Mouse (Mus musculus) brain, embryonic 18.5 days (tissue): Measurements from ENCODE around the gene Olfr1281.
"Not testable (repeated sequence)": the region's sequence is repeated elsewhere in the genome, so short reads cannot be mapped to it uniquely, and the experiment has no call there.

ENCODE experiments used
- DNase-seq: peaks from one replicate; pipeline ENCODE4 v3.0.0-alpha.2; 2012; ENCODE audit warnings: low read depth, low spot score

Gene Olfr1281

GRCm38 (mm10) chr2:111326220-111326619 is at the start of gene Olfr1281:
Olfr1281 (plus strand) TSS chr2:111326520.
- DNase-seq, result no peak

DNA sequence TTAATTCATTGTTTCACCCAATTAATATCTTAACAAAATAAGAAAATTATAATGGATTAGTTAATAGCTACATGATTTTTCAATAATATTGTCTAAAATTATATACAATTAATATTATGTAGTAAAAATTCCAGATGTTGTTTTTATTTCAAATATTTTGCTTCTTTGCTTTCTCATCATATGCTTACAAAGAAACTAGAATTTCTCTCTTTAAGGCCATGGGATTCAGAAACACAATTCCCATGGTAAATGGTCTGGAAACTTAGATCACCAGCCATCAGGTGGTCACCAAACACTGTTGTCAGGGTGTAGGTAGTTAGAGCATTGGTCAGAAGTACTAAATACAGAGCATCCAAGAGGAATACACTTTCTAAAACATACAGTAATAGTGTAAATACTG is 36.5 kb upstream of the Olfr1281 start, which contains the start of gene Olfr1278:
TSS of gene Olfr1278 (plus strand) at position 301 of the 400 bp plus-strand sequence.
- DNase-seq, result no peak

GRCm38 (mm10) chr2:111298541-111298940 is 27.8 kb upstream of the Olfr1281 start:
- DNase-seq, result no peak

- no peak for DNase-seq
Measured at GRCm38 (mm10) chr2:111300374-111300773, 25.9 kb upstream of the Olfr1281 start, which contains the start of gene Olfr1279. Olfr1279 (plus strand) TSS chr2:111300635.

DNA sequence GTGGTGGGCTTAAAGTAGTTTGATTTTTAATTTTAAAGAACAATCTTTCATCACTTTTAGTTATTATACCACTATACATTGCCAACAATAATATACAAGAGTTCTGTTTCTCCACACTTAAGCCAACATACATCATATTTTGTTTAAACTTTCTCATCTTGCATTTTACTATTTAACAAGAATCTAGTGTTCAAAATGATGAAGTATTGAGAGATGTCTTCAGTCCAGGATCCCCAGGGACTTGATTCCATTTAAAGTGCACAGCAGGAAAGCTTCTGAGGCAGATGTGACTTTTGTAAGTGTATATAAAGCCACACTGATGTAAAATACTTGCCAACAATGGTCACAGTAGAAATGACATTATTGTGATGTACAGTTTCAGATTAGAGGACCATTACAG is 12.6 kb upstream of the Olfr1281 start, which contains the start of gene Olfr1280:
TSS of gene Olfr1280 (plus strand) at position 301 of the 400 bp plus-strand sequence.
- no peak for DNase-seq

- DNase-seq, result not testable (repeated sequence)
Measured at GRCm38 (mm10) chr2:111333721-111334120, 7.4 kb downstream of the Olfr1281 start.

DNA sequence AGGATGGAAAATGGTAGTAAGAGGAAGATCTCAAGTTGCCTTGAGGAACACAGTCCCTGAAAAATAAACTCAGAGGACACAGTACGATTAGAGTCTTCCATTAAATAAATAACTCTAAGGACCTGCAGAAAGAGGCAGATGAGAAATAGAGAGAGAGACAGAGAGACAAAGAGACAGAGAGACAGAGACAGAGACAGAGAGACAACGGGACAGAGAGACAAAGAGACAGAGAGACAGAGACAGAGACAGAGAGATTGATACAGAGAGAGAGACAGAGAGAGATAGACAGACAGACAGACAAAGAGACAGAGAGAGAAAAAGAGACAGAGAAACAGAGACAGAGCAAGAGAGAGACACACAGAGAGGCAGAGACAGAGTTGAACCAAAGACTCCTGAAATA is 9.7 kb downstream of the Olfr1281 start, which contains the start of gene Olfr1282:
TSS of gene Olfr1282 (minus strand) at position 101 of the 400 bp plus-strand sequence.
- DNase-seq, result no peak

DNA sequence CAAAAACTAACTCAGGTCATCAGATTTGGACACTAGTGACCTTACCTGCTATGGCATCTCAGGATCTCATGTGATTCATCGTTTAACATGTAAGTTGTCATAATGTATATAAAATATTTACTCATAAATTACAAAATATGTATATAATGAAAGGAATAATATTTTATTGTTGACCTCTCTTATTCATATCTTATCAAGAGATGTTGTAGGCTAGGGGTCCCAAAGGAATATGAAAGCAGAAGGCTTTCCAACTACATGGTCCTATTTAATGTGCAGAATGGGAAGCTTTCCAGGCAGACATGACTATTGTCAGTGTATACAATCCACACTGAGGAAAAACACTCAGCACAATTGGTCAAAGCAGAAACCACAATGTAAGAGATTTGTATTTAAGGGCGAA is 40.2 kb downstream of the Olfr1281 start, which contains the start of gene Olfr1283:
TSS of gene Olfr1283 (plus strand) at position 301 of the 400 bp plus-strand sequence.
- no peak for DNase-seq

GRCm38 (mm10) chr2:111375222-111375621 is 48.9 kb downstream of the Olfr1281 start, which contains the start of gene Olfr1284:
Olfr1284 (plus strand) TSS chr2:111375522.
- DNase-seq, result no peak
